Mouse (Mus musculus) natural killer cell, adult 2 months (primary cell): ENCODE results near the gene Fam241a.

Source experiments
- DNase-seq, 2 experiments: peaks; one replicate each; pipeline ENCODE4 v3.0.0; 2022; ENCODE audit warnings: low spot score in 2 of 2

The Fam241a gene

GRCm38 (mm10) chr3:127837154-127837865 is 58.8 kb downstream of the Fam241a start, which contains the start of gene Ap1ar:
Gene Ap1ar, minus strand, starts transcription at chr3:127837523.
- peak; percentile 91 to 95 for DNase-seq

DNA sequence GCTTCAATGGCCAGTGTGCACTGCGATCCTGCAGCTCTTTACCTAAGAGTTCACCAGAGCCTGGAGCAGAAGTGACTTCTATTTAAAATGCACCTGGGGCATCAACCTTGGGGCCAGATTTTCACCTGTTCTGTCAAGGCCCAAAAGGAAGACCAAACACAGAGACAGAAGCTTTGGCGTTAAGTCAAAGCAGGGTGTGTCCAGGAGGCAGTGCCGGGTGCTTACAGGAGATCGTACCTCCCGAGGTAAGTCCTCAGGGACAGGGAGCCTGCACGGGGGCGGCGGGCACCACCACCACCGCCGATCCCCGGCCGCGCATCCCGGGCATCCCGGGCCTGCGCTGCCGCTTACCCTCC is 59.3 kb downstream of the Fam241a start:
- no peak for DNase-seq

GRCm38 (mm10) chr3:127835594-127835993 is 60.5 kb downstream of the Fam241a start:
- DNase-seq = no peak

DNA sequence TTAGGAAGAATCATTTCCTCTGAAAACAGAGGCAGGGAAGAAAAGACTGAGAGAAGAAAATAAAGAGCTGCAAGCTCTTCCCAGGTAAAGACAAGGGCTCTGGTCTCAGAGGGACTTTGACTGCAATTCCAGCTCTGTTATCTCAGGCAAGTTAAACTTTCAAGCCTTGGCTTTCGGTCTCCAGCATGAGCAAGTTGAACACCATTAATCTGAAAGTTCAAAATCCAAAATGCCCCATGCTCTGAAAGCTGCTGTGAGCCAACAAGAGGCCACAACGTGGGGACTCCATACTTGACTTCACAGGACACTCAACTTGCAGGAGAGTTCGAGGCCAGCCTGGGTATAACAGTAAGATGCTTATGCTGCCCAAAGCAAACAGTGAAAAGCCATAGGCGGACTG is 62.1 kb downstream of the Fam241a start:
- no peak for DNase-seq

DNA sequence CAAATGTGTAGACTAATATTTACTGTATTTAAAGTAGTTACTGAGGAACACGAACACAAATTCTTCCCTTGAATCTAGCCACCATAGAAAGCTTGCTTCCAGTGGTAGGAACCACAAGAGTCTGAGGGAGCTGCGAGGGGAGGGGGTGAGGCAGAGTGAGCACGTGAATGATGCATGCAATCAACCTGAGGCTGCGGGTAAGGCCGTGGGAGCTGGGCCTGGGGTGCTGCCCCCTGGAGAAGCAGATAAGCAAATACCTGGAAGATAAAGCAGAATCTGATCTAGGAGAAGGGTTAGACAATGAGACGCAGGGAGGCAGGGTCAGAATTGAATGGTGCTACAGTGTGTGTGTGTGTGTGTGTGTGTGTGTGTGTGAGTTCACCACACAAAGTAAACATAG is 65.0 kb downstream of the Fam241a start:
- no peak for DNase-seq

GRCm38 (mm10) chr3:127830183-127830582 is 65.9 kb downstream of the Fam241a start:
- DNase-seq = no peak

DNA sequence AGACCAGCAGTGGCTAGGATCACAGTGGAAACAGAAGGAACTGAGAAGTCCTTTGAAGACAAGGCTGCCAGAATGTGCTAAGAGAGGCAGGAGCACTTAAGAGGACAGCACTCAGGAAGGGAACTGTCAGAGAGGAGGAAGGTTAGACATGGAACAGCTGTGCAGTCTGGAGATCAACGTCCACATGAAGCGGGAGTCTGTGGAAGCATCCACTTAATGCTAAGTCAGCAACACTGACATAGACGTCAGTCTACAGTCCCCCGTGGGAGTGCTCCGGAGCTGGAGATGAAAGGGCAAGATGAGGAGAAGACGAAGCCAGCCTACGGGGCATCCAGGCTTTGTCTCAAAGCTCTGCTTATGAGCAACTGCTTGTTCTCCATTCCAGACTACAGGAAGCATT is 69.0 kb downstream of the Fam241a start:
- no peak for DNase-seq

GRCm38 (mm10) chr3:127826503-127826902 is 69.6 kb downstream of the Fam241a start:
- DNase-seq = no peak

- peak; percentile 56 to 64 for DNase-seq
These were observed 71.9 kb downstream of the Fam241a start for GRCm38 (mm10) chr3:127823886-127824863.

DNA sequence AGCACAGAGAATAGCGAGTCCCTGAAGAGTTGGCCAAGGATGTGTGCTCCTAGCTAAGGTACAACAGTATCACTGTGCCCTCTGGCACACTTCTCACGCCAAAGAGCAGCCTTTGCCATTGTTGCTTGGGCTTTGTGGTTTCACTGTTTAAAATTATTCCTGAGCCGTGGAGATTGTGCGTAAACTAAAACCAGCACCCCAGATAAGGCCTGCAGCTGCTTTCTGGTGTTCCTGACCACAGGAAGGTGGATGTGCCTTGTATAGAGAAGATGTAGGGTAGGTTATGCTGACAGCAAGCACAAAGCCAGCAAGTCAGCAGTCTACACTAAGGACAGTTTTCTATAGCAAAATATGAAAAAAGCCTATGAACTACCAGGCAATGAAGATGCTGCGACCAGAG is 74.9 kb downstream of the Fam241a start:
- no peak for DNase-seq

GRCm38 (mm10) chr3:127820400-127820799 is 75.7 kb downstream of the Fam241a start:
- no peak for DNase-seq
